Mouse (Mus musculus): ENCODE results near the gene Havcr1.

- TF ChIP-seq POLR2A (IDR thresholded peaks at IDR 0.05; ENCODE audit: borderline replicate concordance, extremely low read depth, insufficient read depth, insufficient read length, poor library complexity, severe bottlenecking) (no peak), CTCF (IDR thresholded peaks at IDR 0.05; ENCODE audit: borderline replicate concordance, extremely low read depth, insufficient read depth, insufficient read length) (no peak)
These were observed 85.0 kb downstream of the Havcr1 start for GRCm38 (mm10) chr11:46819930-46820329.

Data from brain, embryonic 14.5 days (tissue).